Mouse (Mus musculus) heart, postnatal 0 days (tissue): ENCODE data around the gene Zfp541.

Experiments
- CTCF ChIP-seq: IDR thresholded peaks from 2 replicates; pipeline ENCODE4 v1.5.1; 2016; ENCODE audit warnings: antibody characterized with exemption, control low read depth, low read depth
- EP300 ChIP-seq: IDR thresholded peaks from 2 replicates; pipeline ENCODE4 v1.6.1; 2016; ENCODE audit warnings: antibody characterized with exemption, low read depth

- TF ChIP-seq CTCF (no peak), EP300 (no peak)
Measured at GRCm38 (mm10) chr7:16133691-16134090, 72.1 kb downstream of the Zfp541 start.
